Comparison of ENCODE assay signal across 13 mouse cellular contexts in genomic region chrX:154995750-154996149, GRCm38 (mm10). TPM values are rescaled to one million over a fixed set of nuclear protein-coding genes. Genes with fewer than 3 reads are reported as not detected.
"Had no signal": no experiment of that assay in that cellular context is flagged by ENCODE, and none has a peak within 500 bp of the region (broad histone marks: within the 10 kb centered on the region; RNA-seq: fewer than 3 reads in every experiment).

Gene Magea8, minus strand, starts transcription at chrX:154995850.

RNA-seq across cellular contexts. Expression of gene Magea8, which starts in this region (rescaled TPM):
- polyA plus RNA-seq: neural tube, embryonic 11.5 days; neural tube, embryonic 12.5 days; neural tube, embryonic 13.5 days; neural tube, embryonic 14.5 days; neural tube, embryonic 15.5 days; small intestine, adult 2 months; spleen, adult 2 months; stomach, embryonic 14.5 days; stomach, embryonic 15.5 days; stomach, embryonic 16.5 days; stomach, postnatal 0 days; thymus, postnatal 0 days; urinary bladder, adult 2 months had no signal
